Mouse (Mus musculus) heart, embryonic 16.5 days (tissue): ENCODE results near the gene Gmps. TPM values are rescaled to one million over a fixed set of nuclear protein-coding genes. Genes with fewer than 3 reads are reported as not detected.

Source experiments
- ATAC-seq: fragments of 200-750 bp; cut with Nextera tagmentation; replicated peaks from 2 replicates; pipeline ENCODE4 v1.8.0; 2017; ENCODE audit warnings: moderate number of reproducible peaks; ENCODE audit not compliant: insufficient read depth, low FRiP score; ENCODE audit errors: extremely low read depth
- H3K27ac ChIP-seq: fragments of 300-500 bp; sonication (generic); 2 replicates; pipeline ENCODE4 v1.5.1; 2014; ENCODE audit warnings: mild to moderate bottlenecking, low read length, control low read depth, moderate library complexity
- H3K27me3 ChIP-seq: fragments of 300-500 bp; sonication (generic); 2 replicates; pipeline ENCODE4 v1.6.1; 2014; ENCODE audit warnings: low read length, mixed read lengths; ENCODE audit not compliant: control insufficient read depth, insufficient read depth
- H3K36me3 ChIP-seq: fragments of 300-500 bp; sonication (generic); 2 replicates; pipeline ENCODE4 v1.6.1; 2014; ENCODE audit not compliant: control insufficient read depth, insufficient read depth
- H3K4me1 ChIP-seq: fragments of 300-500 bp; sonication (generic); 2 replicates; pipeline ENCODE4 v1.6.1; 2014; ENCODE audit warnings: low read length, mixed read lengths; ENCODE audit not compliant: control insufficient read depth, insufficient read depth
- H3K4me2 ChIP-seq: fragments of 300-500 bp; sonication (generic); 2 replicates; pipeline ENCODE4 v1.6.1; 2014; ENCODE audit warnings: low read depth, mild to moderate bottlenecking, control low read depth, low read length
- H3K4me3 ChIP-seq: fragments of 300-500 bp; sonication (generic); 2 replicates; pipeline ENCODE4 v1.5.1; 2014; ENCODE audit warnings: mild to moderate bottlenecking, control low read depth, low read length
- H3K9ac ChIP-seq: fragments of 300-500 bp; sonication (generic); 2 replicates; pipeline ENCODE4 v1.6.1; 2014; ENCODE audit warnings: low read length, control low read depth
- H3K9me3 ChIP-seq: fragments of 300-500 bp; sonication (generic); replicated peaks from 2 replicates; pipeline ENCODE4 v1.6.1; 2016; ENCODE audit warnings: low read length; ENCODE audit not compliant: control insufficient read depth
- WGBS: fragments of 180-500 bp; shearing (Covaris S2); extraction: QIAGEN DNeasy Blood & Tissue Kit; methylation state at CpG from one replicate; pipeline ENCODE4 v1.1.7; 2014; 5-methylcytosine and 5-hydroxymethylcytosine counted together
- polyA plus RNA-seq: library from polyadenylated mRNA; unstranded; fragments of >200 nt; fragmentation: Nextera tagmentation; extraction: Ambion mirVana; gene quantifications from 2 replicates; pipeline ENCODE4 v1.2.1, GENCODE M21; 2015

The Gmps gene
- polyA plus RNA-seq, 1 experiment from 2014 or later, result 36.4 TPM

DNA sequence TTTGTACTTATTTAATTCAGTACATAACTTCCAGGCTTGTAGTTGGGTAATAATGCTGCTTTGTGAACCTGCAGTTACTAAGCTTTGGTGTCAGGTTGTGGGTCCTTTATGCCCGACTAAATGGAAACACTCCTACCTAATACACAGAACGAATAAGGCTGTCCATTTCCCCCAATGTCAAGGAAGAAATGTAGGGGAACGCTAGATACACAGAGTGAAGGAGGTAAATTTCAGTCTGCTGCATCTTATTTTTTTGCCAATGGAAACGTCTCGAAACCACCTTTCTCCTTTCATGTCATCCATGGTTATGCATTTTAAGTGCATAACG lies 11.0 kb upstream of the Gmps start:
- no peak for ATAC-seq
- Histone ChIP-seq H3K4me3 (peak overlapping the region; percentile 92), H3K4me1 (peaks cover 15% of the 10 kb centered on the region), H3K4me2 (peak overlapping the region; percentile 79), H3K27ac (peak overlapping the region; percentile 95), H3K9me3 (no peaks in the 10 kb centered on the region), H3K27me3 (peaks cover 3% of the 10 kb centered on the region; the same call in 1 of the 2 replicates), H3K9ac (no peak overlapping the region), H3K36me3 (no peaks in the 10 kb centered on the region)
- 82% methylated on average over 6 of the region's 6 CpGs for WGBS

DNA sequence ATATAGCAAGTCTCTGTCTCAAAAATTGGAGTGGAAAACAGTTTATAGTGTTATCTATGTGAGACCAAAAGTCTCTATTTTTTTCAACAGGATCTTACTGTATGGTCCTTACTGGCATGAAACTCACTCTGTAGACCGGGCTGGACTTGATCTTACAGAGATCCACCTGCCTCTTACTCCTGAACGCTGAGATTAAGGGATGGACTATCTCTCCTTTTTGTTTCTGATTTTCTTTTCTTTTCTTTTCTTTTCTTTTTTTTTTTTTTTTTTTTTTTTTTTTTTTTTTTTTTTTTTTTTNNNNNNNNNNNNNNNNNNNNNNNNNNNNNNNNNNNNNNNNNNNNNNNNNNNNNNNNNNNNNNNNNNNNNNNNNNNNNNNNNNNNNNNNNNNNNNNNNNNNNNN lies 10.0 kb upstream of the Gmps start:
- ATAC-seq, result no peak
- 68% methylated on average over 2 of the region's 2 CpGs for WGBS

DNA sequence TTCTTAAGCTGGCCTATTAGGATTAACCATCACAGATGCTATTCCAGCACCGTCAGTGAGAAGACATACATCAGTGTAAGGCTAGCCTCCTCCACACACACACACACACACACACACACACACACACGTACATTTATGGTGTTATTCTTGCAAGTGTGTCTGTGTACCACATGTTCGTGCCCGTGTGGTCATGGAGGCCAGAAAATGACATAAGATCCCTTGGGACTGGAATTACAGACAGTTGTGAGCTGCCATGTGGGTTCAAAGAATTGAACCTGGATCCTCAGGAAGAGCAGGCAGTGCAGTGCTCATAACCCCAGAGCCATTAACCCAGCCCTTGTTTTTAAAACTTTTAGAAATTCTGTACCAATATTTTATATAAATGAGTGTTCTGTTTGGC lies 2.0 kb downstream of the Gmps start:
- no peak for ATAC-seq
- Histone ChIP-seq H3K9ac (no peak overlapping the region), H3K9me3 (no peaks in the 10 kb centered on the region), H3K4me1 (peaks cover 17% of the 10 kb centered on the region), H3K4me2 (peak overlapping the region; percentile 14), H3K27ac (no peak overlapping the region), H3K36me3 (peaks cover 21% of the 10 kb centered on the region), H3K4me3 (no peak overlapping the region), H3K27me3 (no peaks in the 10 kb centered on the region)
- WGBS, result 72% methylated on average over 4 of the region's 4 CpGs

More for the DNA sequence above, 10.0 kb upstream of the Gmps start:
- Histone ChIP-seq H3K36me3 (no peaks in the 10 kb centered on the region), H3K9ac (no peak overlapping the region), H3K27me3 (peaks cover 6% of the 10 kb centered on the region), H3K4me2 (no peak overlapping the region), H3K4me3 (no peak overlapping the region), H3K4me1 (peaks cover 15% of the 10 kb centered on the region), H3K27ac (no peak overlapping the region), H3K9me3 (no peaks in the 10 kb centered on the region)

DNA sequence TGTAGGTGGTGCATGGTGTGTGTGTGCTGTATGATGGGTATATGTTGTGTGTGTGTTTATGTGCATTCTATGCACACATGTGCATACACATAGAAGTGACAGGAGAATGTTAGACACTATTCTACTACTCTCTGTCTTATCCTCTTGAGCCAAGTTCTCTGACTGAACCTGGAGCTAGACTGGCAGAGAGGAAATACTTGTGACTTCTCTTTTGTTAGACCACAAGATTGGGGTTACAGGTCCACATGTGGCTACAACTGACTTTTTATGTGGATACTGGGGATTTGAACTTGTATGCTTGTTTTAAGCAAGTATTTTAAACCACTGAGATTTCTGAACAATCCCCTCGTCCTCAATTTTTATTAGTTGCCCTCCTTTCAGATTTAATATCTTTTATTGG lies 10.8 kb downstream of the Gmps start:
- Histone ChIP-seq H3K27me3 (no peaks in the 10 kb centered on the region), H3K9me3 (no peaks in the 10 kb centered on the region), H3K9ac (no peak overlapping the region), H3K4me2 (no peak overlapping the region), H3K27ac (no peak overlapping the region), H3K4me1 (no peaks in the 10 kb centered on the region), H3K36me3 (peaks cover 41% of the 10 kb centered on the region), H3K4me3 (no peak overlapping the region)
- 83% methylated on average over 1 of the region's 1 CpGs for WGBS
- no peak for ATAC-seq

DNA sequence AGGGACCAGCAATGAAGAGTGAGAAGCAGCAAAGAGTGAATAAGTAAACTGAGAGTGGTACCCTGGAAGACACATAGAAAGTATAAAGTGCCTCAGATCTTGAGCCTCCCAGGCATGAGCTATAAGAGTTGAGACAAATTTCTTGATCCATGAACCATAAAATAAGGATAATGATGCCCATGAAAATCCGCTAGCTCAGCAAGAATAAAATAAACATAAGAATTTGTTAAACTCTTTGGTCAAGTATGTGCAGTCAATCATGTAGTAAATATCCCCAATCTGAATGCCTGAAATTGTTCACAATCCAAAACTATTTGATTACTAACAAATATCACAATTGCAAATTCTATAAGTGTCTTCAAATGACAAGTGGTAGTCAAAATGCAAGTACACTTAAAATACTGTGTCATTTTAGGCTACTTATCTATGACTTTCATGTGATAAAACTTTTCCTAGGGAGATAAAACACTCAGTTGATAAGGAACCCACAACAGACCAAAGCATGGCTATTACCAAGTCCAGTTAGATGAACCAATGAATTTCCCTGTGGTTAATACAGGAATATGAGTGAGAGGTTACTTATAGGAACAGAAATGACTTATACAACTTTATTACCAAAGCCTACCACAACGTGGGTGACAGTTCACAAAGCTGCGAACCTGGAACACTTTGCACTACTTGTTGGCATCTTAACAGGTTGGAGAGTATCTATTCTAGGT lies 13.0 kb downstream of the Gmps start:
- H3K9ac ChIP-seq, result no peak overlapping the region
- H3K4me1 ChIP-seq, result no peaks in the 10 kb centered on the region
- H3K4me2 ChIP-seq, result no peak overlapping the region
- ATAC-seq, result no peak
- H3K27me3 ChIP-seq, result no peaks in the 10 kb centered on the region
- H3K4me3 ChIP-seq, result no peak overlapping the region
- 84% methylated on average over 3 of the region's 3 CpGs for WGBS
- H3K36me3 ChIP-seq, result peaks cover 45% of the 10 kb centered on the region
- no peak overlapping the region for H3K27ac ChIP-seq
- H3K9me3 ChIP-seq, result no peaks in the 10 kb centered on the region

DNA sequence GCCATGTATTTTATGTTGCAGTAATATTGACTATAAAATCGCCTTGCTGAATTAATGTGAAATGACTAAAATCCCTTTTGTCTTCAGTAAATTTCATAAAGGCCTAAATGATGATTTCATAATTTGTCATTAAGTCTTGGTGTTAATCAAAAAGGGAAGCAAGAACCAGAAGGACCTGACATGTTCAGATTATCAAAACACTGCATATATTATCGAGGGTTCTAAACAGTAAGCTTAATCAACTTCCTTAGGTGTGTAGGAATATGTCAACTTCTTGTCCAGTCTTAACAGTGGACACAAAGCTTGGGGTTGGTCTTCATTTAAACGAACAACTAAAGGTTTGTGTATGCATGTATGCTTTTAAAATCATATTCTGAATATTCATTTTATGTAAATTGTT lies 45.5 kb downstream of the Gmps start:
- no peaks in the 10 kb centered on the region for H3K27me3 ChIP-seq
- WGBS, result 91% methylated on average over 3 of the region's 3 CpGs
- H3K4me2 ChIP-seq, result no peak overlapping the region
- no peaks in the 10 kb centered on the region for H3K4me1 ChIP-seq
- no peak for ATAC-seq
- peaks cover 4% of the 10 kb centered on the region; the same call in 1 of the 2 replicates for H3K36me3 ChIP-seq
- H3K9me3 ChIP-seq, result no peaks in the 10 kb centered on the region
- H3K4me3 ChIP-seq, result no peak overlapping the region
- no peak overlapping the region for H3K9ac ChIP-seq
- no peak overlapping the region for H3K27ac ChIP-seq

DNA sequence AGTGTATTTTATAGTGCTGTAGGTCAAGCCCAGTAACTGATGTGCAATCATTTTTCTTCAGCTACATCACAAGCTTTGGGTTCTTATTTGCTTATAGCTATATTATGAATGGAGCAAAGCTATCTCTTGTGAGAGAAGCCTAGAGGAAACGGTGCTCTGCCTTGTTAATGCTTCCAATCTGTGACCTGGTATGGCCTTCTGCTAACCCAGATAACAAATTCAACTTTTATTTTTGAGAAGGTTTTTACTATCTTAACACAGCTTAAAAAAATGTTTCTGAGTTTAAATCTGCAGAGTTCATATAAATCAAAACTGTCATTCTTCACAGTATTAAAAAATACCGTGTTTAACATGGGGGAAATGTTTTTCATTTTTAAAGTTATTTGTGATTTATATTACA lies 46.0 kb downstream of the Gmps start:
- no peak overlapping the region for H3K27ac ChIP-seq
- H3K4me3 ChIP-seq, result no peak overlapping the region
- peaks cover 4% of the 10 kb centered on the region; the same call in 1 of the 2 replicates for H3K36me3 ChIP-seq
- no peak overlapping the region for H3K9ac ChIP-seq
- H3K27me3 ChIP-seq, result no peaks in the 10 kb centered on the region
- H3K4me1 ChIP-seq, result no peaks in the 10 kb centered on the region
- WGBS, result 75% methylated on average over 2 of the region's 2 CpGs
- no peak for ATAC-seq
- H3K4me2 ChIP-seq, result no peak overlapping the region
- H3K9me3 ChIP-seq, result no peaks in the 10 kb centered on the region

DNA sequence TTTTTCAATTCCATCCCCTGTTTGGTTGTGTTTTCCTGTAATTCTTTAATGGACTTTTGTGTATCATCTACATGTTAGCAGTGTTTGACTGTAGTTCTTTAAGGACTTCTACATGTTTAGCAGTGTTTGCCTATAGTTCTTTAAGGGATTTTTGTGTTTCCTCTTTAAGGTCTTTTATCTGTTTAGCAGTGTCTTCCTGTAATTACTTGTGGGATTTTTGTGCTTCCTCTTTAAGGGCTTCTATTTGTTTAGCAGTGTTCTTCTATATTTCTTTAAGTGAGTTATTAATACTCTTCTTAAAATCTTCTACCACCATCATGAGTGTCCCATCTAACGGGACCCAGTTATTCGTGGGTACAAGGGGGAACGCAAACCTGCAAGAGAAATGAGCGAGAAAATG lies 53.9 kb downstream of the Gmps start:
- Histone ChIP-seq H3K36me3 (no peaks in the 10 kb centered on the region), H3K4me1 (peaks cover 2% of the 10 kb centered on the region; the same call in 1 of the 2 replicates), H3K9me3 (0 out of 2 replicates have a peak, but pooled peaks cover 4% of the 10 kb centered on the region), H3K27me3 (no peaks in the 10 kb centered on the region), H3K4me2 (no peak overlapping the region), H3K27ac (no peak overlapping the region), H3K9ac (no peak overlapping the region), H3K4me3 (no peak overlapping the region)
- 95% methylated on average over 4 of the region's 4 CpGs for WGBS
- no peak for ATAC-seq

DNA sequence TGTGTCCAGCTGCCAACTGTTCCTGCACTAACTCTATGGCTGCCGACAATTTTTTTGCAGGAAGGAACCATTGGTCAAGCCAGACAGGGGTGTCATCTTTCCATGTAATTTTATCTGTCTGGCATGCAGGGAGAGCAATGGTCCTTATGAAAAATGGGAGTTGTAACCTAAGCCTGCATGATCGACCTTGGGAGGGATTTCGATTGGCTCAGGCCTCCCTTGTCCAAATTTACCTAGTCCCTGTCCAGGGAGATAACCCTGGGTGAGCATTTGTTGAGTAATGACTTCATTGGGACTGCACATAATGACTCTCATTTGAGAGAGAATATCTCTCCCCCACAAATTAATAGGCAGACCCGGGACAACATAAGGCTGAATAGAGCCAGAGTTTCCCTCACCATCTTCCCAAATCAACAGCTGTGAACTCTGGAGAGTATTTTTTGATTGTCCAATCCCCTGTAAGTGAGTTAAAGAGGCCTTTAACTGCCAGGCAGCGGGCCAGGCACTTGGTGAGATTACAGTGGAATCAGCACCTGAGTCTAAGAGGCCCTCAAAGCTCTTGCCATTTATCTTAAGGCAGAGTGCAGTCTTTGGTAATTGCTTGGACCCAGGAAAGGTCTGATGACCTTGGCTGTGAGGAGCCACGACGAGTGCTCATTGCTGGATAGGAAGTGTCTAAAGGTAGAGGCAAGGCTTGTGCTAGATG lies 62.4 kb downstream of the Gmps start:
- Histone ChIP-seq H3K4me2 (no peak overlapping the region), H3K36me3 (no peaks in the 10 kb centered on the region), H3K9me3 (no peaks in the 10 kb centered on the region), H3K4me1 (no peaks in the 10 kb centered on the region), H3K27ac (no peak overlapping the region), H3K9ac (no peak overlapping the region), H3K4me3 (no peak overlapping the region), H3K27me3 (no peaks in the 10 kb centered on the region)
- 55% methylated on average over 7 of the region's 7 CpGs for WGBS
- no peak for ATAC-seq
